Mouse (Mus musculus) liver, adult 2 months (tissue): ENCODE results near the gene Prdm2. TPM values are rescaled to one million over a fixed set of nuclear protein-coding genes. Genes with fewer than 3 reads are reported as not detected.

Experiments
- DNase-seq: peaks from one replicate; pipeline ENCODE4 v3.0.0-alpha.2; 2011; ENCODE audit warnings: low read depth, low spot score; ENCODE audit errors: extremely low read depth
- H3K27ac ChIP-seq: fragments of 200-500 bp; replicated peaks from 2 replicates; pipeline ENCODE4 v1.5.1; 2012; ENCODE audit warnings: low read depth, mild to moderate bottlenecking, control low read depth, inconsistent platforms, low read length; ENCODE audit not compliant: insufficient read depth
- H3K27me3 ChIP-seq: fragments of 200-500 bp; 2 replicates; pipeline ENCODE4 v1.6.1; 2012; ENCODE audit warnings: mild to moderate bottlenecking, moderate library complexity, low read length, inconsistent platforms; ENCODE audit not compliant: control insufficient read depth, insufficient read depth
- H3K36me3 ChIP-seq: fragments of 200-500 bp; 2 replicates; pipeline ENCODE4 v1.6.1; 2012; ENCODE audit warnings: low read length, inconsistent platforms; ENCODE audit not compliant: control insufficient read depth, insufficient read depth
- H3K4me1 ChIP-seq: fragments of 200-500 bp; 2 replicates; pipeline ENCODE4 v1.6.1; 2011; ENCODE audit warnings: low read length; ENCODE audit not compliant: control insufficient read depth, insufficient read depth
- H3K4me3 ChIP-seq: fragments of 200-500 bp; 2 replicates; pipeline ENCODE4 v1.5.1; 2011; ENCODE audit warnings: low read depth, mild to moderate bottlenecking, control low read depth, low read length, moderate library complexity; ENCODE audit not compliant: insufficient read depth
- H3K79me2 ChIP-seq: fragments of 200-500 bp; 2 replicates; pipeline ENCODE4 v1.6.1; 2012; ENCODE audit warnings: inconsistent platforms, mild to moderate bottlenecking, low read length, moderate library complexity; ENCODE audit not compliant: control insufficient read depth, insufficient read depth
- H3K9ac ChIP-seq: fragments of 200-500 bp; 2 replicates; pipeline ENCODE4 v1.6.1; 2012; ENCODE audit warnings: low read depth, mild to moderate bottlenecking, control low read depth, inconsistent platforms, low read length
- CTCF ChIP-seq: fragments of 200-500 bp; IDR thresholded peaks from 2 replicates; pipeline ENCODE4 v1.5.1; 2011; ENCODE audit warnings: low read depth, low read length, control low read depth
- POLR2A ChIP-seq: fragments of 200-500 bp; IDR thresholded peaks from 2 replicates; pipeline ENCODE4 v1.6.1; 2011; ENCODE audit warnings: low read length, control low read depth; ENCODE audit not compliant: insufficient read depth; ENCODE audit errors: extremely low read depth
- WGBS: fragments of 180-500 bp; shearing (Covaris S2); methylation state at CpG from one replicate; pipeline ENCODE4 v1.1.7; 2018; 5-methylcytosine and 5-hydroxymethylcytosine counted together
- polyA plus RNA-seq: library from polyadenylated mRNA; depleted of rRNA; stranded (reverse); fragments of >200 nt; gene quantifications from 2 replicates; pipeline ENCODE4 v1.2.3, GENCODE M21; 2012
- total RNA-seq: library from RNA; depleted of rRNA; stranded (reverse); fragments of >200 nt; gene quantifications from 2 replicates; pipeline ENCODE4 v1.2.3, GENCODE M21; 2014

Prdm2 gene
- total and polyA plus RNA-seq, 2 experiments = 6.9 to 7.9 TPM

DNA sequence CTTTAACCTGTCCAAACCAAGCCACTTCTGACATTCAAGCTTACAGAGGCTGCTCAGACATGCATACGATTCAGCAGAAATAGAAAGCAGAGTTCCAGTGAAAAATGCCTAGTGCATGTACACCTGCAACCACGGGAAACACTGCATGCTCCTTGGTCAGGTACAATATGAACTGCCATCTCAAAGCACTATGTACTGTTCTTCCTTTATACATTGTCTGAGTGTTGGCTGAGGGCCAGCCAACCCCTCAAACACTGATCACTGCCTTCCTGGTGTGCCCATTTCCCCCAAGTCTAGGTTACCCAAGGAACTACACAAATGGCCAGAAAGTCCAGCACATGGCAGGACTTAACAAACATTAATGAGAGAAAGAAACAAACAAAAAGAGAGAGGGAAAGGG is 53.5 kb downstream of the Prdm2 start:
- Histone ChIP-seq H3K4me3 (no peak overlapping the region), H3K27me3 (no peaks in the 10 kb centered on the region), H3K4me1 (peaks cover 47% of the 10 kb centered on the region), H3K79me2 (peaks cover 40% of the 10 kb centered on the region), H3K36me3 (no peaks in the 10 kb centered on the region), H3K27ac (no peak overlapping the region), H3K9ac (0 out of 2 replicates have a peak overlapping the region, but pooled peaks have one; percentile 19)
- no peak for DNase-seq
- TF ChIP-seq POLR2A (no peak), CTCF (no peak)
- 63% methylated on average over 2 of the region's 2 CpGs for WGBS

DNA sequence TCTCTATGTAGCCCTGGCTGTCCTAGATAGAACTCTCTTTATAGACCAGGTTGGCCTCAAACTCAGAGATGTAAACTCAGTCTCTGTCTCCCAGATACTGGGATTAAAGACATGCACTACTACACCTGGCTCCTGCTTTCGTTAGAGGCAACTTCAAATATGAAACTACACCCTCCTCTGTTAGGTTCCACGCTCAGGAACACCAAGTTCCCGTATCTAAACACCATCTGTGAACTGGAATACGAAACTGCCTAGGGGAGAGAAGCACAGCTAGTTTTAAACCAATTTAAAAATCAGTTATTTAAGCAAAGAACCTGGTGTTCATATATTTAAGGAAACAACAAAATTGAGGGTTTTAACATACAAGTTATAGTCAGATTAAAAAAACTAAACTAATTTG is 56.9 kb downstream of the Prdm2 start:
- H3K27ac ChIP-seq = peak overlapping the region; percentile 39; the same call in 1 of the 2 replicates
- no peak for DNase-seq
- H3K27me3 ChIP-seq = no peaks in the 10 kb centered on the region
- no peak overlapping the region for H3K4me3 ChIP-seq
- peaks cover 49% of the 10 kb centered on the region for H3K4me1 ChIP-seq
- no peak for TF ChIP-seq CTCF
- no peak for TF ChIP-seq POLR2A
- 17% methylated on average over 4 of the region's 4 CpGs for WGBS
- no peaks in the 10 kb centered on the region for H3K36me3 ChIP-seq
- no peak overlapping the region for H3K9ac ChIP-seq
- peaks cover 62% of the 10 kb centered on the region for H3K79me2 ChIP-seq

DNA sequence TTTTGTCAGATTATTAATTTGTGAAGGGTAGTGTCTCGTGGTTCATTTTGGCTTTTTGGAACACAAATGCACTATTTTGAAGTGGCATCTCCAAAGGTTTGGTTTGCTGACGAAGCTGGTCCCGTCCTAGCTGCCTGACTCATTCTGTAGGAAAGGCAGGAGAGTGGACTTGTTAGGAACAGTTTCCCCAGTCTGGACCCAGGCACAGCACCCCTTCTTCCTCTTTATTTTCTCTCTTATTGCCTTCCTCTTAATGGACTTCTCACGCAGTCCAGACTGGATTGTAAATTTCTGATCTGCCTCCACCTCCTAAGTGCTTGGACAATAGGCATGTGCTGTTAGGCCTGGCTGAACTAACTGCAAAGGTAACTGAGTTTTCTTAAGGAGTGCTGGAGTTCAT is 57.8 kb downstream of the Prdm2 start:
- H3K4me1 ChIP-seq = peaks cover 45% of the 10 kb centered on the region
- no peaks in the 10 kb centered on the region for H3K36me3 ChIP-seq
- H3K27ac ChIP-seq = peak overlapping the region; percentile 46
- 44% methylated on average over 4 of the region's 4 CpGs for WGBS
- H3K27me3 ChIP-seq = no peaks in the 10 kb centered on the region
- no peak overlapping the region for H3K9ac ChIP-seq
- no peak for TF ChIP-seq CTCF
- no peak for TF ChIP-seq POLR2A
- peaks cover 66% of the 10 kb centered on the region for H3K79me2 ChIP-seq
- DNase-seq = no peak
- no peak overlapping the region for H3K4me3 ChIP-seq

DNA sequence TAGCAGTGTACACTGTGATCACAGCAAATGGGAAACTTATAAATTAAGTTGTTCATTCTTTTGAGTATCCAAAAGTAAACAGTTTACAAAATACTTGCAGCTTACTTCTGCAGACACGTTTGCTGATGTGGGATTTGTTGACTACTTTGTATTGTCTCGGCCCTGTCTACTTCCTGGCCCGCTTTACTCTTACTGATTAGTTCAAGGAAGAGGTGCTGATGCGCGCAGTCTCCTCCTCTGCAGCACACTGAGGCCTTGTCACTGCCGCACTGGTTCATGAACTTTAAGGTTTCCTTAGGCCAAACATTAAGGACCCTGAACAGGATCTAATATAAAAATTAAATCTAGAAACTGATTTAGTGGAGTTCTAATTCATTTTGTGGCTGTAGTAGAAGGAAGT is 58.2 kb downstream of the Prdm2 start:
- no peak for DNase-seq
- Histone ChIP-seq H3K27me3 (no peaks in the 10 kb centered on the region), H3K36me3 (no peaks in the 10 kb centered on the region), H3K4me3 (no peak overlapping the region), H3K9ac (no peak overlapping the region), H3K4me1 (peaks cover 42% of the 10 kb centered on the region), H3K79me2 (peaks cover 68% of the 10 kb centered on the region), H3K27ac (no peak overlapping the region; the same call in 1 of the 2 replicates)
- TF ChIP-seq POLR2A (no peak), CTCF (no peak)
- 35% methylated on average over 6 of the region's 6 CpGs for WGBS

- H3K79me2 ChIP-seq = peaks cover 63% of the 10 kb centered on the region
- 68% methylated on average over 5 of the region's 5 CpGs for WGBS
These were observed 60.2 kb downstream of the Prdm2 start for GRCm38 (mm10) chr4:143152634-143153033.

DNA sequence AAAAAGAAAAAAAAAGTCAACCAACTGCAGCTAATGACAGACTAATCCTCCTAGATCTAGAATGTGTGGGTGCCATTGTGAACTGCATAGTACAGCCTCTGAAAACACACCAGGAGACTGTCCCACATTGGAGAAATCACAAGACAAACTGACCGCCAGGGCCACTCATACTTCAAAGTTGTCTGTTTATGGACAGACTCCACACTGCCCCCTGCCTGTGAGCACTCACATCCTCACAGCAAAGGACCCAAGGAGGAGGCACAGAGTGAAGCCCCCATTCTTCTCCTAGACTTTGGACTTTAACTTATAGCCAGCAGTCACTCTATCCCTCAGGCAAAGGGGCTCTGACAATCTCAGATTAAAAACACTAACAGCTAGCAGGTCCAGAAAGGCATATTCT is 61.5 kb downstream of the Prdm2 start:
- peaks cover 65% of the 10 kb centered on the region for H3K79me2 ChIP-seq
- no peaks in the 10 kb centered on the region; the same call in 1 of the 2 replicates for H3K36me3 ChIP-seq
- H3K4me3 ChIP-seq = no peak overlapping the region
- DNase-seq = no peak
- H3K9ac ChIP-seq = no peak overlapping the region
- peaks cover 44% of the 10 kb centered on the region for H3K4me1 ChIP-seq
- peak; percentile 65 for TF ChIP-seq CTCF
- no peak for TF ChIP-seq POLR2A
- WGBS = 58% methylated on average over 1 of the region's 1 CpGs
- H3K27ac ChIP-seq = no peak overlapping the region
- no peaks in the 10 kb centered on the region for H3K27me3 ChIP-seq

More at GRCm38 (mm10) chr4:143152634-143153033, 60.2 kb downstream of the Prdm2 start:
- TF ChIP-seq CTCF (no peak), POLR2A (no peak)
- H3K36me3 ChIP-seq = no peaks in the 10 kb centered on the region
- peaks cover 41% of the 10 kb centered on the region for H3K4me1 ChIP-seq
- no peak overlapping the region for H3K27ac ChIP-seq
- no peaks in the 10 kb centered on the region for H3K27me3 ChIP-seq
- no peak for DNase-seq
- H3K9ac ChIP-seq = no peak overlapping the region
- no peak overlapping the region for H3K4me3 ChIP-seq
